Mouse (Mus musculus): ENCODE data around the gene Ugt1a1. TPM values are rescaled to one million over a fixed set of nuclear protein-coding genes. Genes with fewer than 3 reads are reported as not detected.

The Ugt1a1 gene
- polyA plus RNA-seq, 1 experiment from 2014 or later: 0.33 TPM

DNA sequence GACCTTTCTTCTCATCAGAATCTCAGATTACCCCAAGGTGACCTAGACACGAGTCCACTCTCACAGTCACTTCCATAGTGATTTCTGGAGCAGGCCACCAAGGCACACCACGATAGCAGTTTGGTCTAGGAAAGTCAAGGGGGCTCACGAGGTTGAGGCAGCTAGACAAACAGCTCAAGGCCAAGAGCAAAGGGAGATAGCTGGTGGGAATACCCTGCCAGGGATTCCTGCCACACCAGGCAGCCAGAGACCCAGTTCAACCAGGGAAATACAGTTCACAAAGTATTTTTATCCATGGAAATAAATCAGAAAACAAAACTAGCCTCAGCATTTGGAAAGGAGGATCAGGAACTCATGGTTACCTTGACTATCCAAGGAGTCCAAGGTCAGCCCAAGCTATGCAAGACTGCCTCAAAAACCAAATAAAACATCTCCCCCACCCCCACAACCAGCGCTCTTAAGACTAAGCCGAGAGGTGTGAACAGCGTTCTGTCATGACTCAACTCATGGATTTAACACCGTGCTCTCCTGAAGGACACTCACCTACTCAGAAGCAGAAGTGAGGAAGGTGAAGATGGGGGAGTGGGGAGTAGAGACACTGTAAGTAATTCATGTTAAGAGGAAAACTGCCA, 52.6 kb downstream of the Ugt1a1 start:
- 88% methylated on average over 7 of the region's 7 CpGs for WGBS
- Histone ChIP-seq H3K4me2 (replicated peaks) (no peak overlapping the region), H3K36me3 (peaks cover 100% of the 10 kb centered on the region), H3K4me1 (peaks cover 3% of the 10 kb centered on the region; the same call in 1 of the 2 replicates), H3K9me3 (peaks cover 19% of the 10 kb centered on the region; the same call in 1 of the 2 replicates), H3K27me3 (no peaks in the 10 kb centered on the region), H3K27ac (no peak overlapping the region), H3K4me3 (no peak overlapping the region), H3K9ac (no peak overlapping the region)
- ATAC-seq (ENCODE audit: low FRiP score, low read depth): no peak

DNA sequence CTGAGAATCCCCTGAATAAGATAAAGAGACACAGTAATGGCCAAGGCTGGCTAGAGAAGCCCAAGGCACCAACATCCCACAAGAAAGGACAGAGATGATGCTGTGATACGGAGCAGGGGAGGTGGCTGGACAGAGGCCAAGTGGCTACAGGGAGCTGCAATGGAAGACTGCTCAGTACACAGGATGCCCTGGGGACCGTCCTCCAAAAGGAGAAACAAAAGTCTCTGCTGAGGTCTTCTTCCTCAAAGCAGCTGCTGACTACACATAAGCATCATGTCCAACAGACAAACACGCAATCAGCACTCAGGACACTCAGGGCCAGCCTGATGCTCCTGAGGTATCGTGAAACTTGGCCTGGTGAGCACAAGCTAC, 53.1 kb downstream of the Ugt1a1 start:
- 80% methylated on average over 4 of the region's 4 CpGs for WGBS
- H3K9me3 ChIP-seq: peaks cover 19% of the 10 kb centered on the region; the same call in 1 of the 2 replicates
- H3K9ac ChIP-seq: no peak overlapping the region
- H3K4me3 ChIP-seq: no peak overlapping the region
- H3K27ac ChIP-seq: no peak overlapping the region
- no peaks in the 10 kb centered on the region for H3K27me3 ChIP-seq
- H3K4me1 ChIP-seq: peaks cover 3% of the 10 kb centered on the region; the same call in 1 of the 2 replicates
- peaks cover 100% of the 10 kb centered on the region for H3K36me3 ChIP-seq
- ATAC-seq (ENCODE audit: low FRiP score, low read depth): no peak
- H3K4me2 ChIP-seq (replicated peaks): no peak overlapping the region

DNA sequence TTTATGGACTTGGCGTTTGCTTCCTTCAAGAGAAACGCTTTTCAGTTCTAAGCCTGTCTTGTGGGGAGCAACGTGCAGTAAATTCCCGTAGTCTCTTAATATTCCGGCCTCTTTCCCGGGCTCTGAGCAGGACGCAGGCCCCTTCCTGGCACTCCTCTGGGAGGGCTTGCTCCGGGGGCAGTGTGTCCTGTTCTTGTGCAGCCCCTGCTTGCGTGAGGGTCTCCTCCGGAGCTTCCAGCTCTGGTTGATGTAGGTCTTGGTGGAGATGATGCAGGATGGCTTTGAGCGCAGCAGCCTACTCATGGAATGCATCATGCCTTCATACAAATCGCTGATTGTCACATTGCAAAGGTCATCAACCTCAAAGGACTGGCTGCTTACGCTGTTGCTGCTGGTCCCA, 54.4 kb downstream of the Ugt1a1 start:
- ATAC-seq (ENCODE audit: low FRiP score, low read depth): no peak
- H3K36me3 ChIP-seq: peaks cover 91% of the 10 kb centered on the region
- no peak overlapping the region for H3K4me3 ChIP-seq
- no peak overlapping the region for H3K9ac ChIP-seq
- peaks cover 13% of the 10 kb centered on the region; the same call in 1 of the 2 replicates for H3K9me3 ChIP-seq
- no peaks in the 10 kb centered on the region for H3K27me3 ChIP-seq
- no peak overlapping the region for H3K27ac ChIP-seq
- peaks cover 3% of the 10 kb centered on the region; the same call in 1 of the 2 replicates for H3K4me1 ChIP-seq
- no peak overlapping the region for H3K4me2 ChIP-seq (replicated peaks)
- WGBS: 89% methylated on average over 13 of the region's 13 CpGs

DNA sequence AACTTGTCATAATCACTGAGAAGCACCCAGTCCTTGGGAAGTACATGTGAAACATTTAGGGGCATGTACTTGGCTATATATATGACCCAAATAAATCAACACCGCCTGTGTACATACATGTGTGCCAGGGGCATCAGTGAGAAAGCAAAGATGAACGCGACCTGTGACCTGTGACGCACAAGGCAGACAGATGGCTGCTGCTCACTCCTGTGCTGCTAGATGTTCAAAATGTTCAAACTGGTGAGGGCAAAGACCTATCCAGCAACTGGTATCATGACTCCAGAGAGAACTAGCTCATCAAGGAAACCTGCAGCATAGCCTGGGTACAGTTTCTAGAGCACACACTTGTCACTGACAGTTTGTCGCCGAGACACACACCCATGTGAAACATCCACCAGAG, 55.7 kb downstream of the Ugt1a1 start:
- H3K4me1 ChIP-seq: no peaks in the 10 kb centered on the region
- no peak for ATAC-seq (ENCODE audit: low FRiP score, low read depth)

DNA sequence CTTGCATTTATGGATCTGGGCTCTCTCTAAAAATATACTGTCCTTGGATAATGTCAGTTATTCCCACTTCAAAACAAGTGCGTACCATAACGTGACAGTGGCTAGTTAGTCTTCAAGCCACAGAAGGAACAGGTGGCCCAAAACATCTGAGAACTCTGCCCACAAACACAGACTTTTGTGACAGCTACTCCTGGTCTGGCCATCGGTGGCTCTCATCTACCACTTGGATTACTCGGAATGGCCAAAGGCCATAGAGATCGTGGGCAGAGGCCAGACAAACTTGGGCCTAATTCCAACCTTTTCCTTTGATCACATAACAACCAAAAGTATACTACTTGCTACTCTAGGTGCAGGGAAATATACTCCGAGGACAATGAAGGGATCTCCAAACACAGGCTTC, 56.3 kb downstream of the Ugt1a1 start:
- Histone ChIP-seq H3K36me3 (peaks cover 91% of the 10 kb centered on the region), H3K9me3 (0 out of 2 replicates have a peak, but pooled peaks cover 5% of the 10 kb centered on the region), H3K9ac (no peak overlapping the region), H3K27ac (no peak overlapping the region), H3K27me3 (no peaks in the 10 kb centered on the region), H3K4me2 (replicated peaks) (no peak overlapping the region), H3K4me3 (no peak overlapping the region), H3K4me1 (no peaks in the 10 kb centered on the region)
- WGBS: 82% methylated on average over 6 of the region's 6 CpGs
- no peak for ATAC-seq (ENCODE audit: low FRiP score, low read depth)

More for the DNA sequence above, 55.7 kb downstream of the Ugt1a1 start:
- Histone ChIP-seq H3K36me3 (peaks cover 91% of the 10 kb centered on the region), H3K27me3 (no peaks in the 10 kb centered on the region), H3K4me2 (replicated peaks) (no peak overlapping the region), H3K9me3 (peaks cover 5% of the 10 kb centered on the region; the same call in 1 of the 2 replicates), H3K9ac (no peak overlapping the region), H3K27ac (no peak overlapping the region), H3K4me3 (no peak overlapping the region)
- WGBS: 92% methylated on average over 6 of the region's 6 CpGs

Other genes starting within 250 kb of the Ugt1a1 start
- gene Usp40, start 203.4 kb upstream of the Ugt1a1 start, polyA plus RNA-seq (2015; fragmentation: Nextera tagmentation; extraction: Ambion mirVana): 53.8 and 53.9 TPM in 2 replicates
- not detected in 2 replicates for gene Ugt1a10, start 156.6 kb upstream of the Ugt1a1 start, polyA plus RNA-seq (2015; fragmentation: Nextera tagmentation; extraction: Ambion mirVana)
- gene Ugt1a9, start 141.2 kb upstream of the Ugt1a1 start, polyA plus RNA-seq (2015; fragmentation: Nextera tagmentation; extraction: Ambion mirVana): not detected in 2 replicates
- not detected in 2 replicates for gene Ugt1a8, start 124.1 kb upstream of the Ugt1a1 start, polyA plus RNA-seq (2015; fragmentation: Nextera tagmentation; extraction: Ambion mirVana)
- 1.4 and 1.9 TPM in 2 replicates for gene Ugt1a7c, start 116.9 kb upstream of the Ugt1a1 start, polyA plus RNA-seq (2015; fragmentation: Nextera tagmentation; extraction: Ambion mirVana)
- not detected in 2 replicates for gene Ugt1a6b, start 108.7 kb upstream of the Ugt1a1 start, polyA plus RNA-seq (2015; fragmentation: Nextera tagmentation; extraction: Ambion mirVana)
- gene Ugt1a6a, start 77.2 kb upstream of the Ugt1a1 start, polyA plus RNA-seq (2015; fragmentation: Nextera tagmentation; extraction: Ambion mirVana): 1.1 and 1.4 TPM in 2 replicates
- gene Ugt1a5, start 45.9 kb upstream of the Ugt1a1 start, polyA plus RNA-seq (2015; fragmentation: Nextera tagmentation; extraction: Ambion mirVana): not detected in 2 replicates
- gene Ugt1a2, start 11.4 kb upstream of the Ugt1a1 start, polyA plus RNA-seq (2015; fragmentation: Nextera tagmentation; extraction: Ambion mirVana): not detected in 2 replicates
- gene Dnajb3, start 6.2 kb upstream of the Ugt1a1 start, polyA plus RNA-seq (2015; fragmentation: Nextera tagmentation; extraction: Ambion mirVana): 13.1 and 13.3 TPM in 2 replicates
- gene Mroh2a, start 15.0 kb downstream of the Ugt1a1 start, polyA plus RNA-seq (2015; fragmentation: Nextera tagmentation; extraction: Ambion mirVana): 1.0 and 1.3 TPM in 2 replicates
- gene Hjurp, start 65.7 kb downstream of the Ugt1a1 start, polyA plus RNA-seq (2015; fragmentation: Nextera tagmentation; extraction: Ambion mirVana): 190 and 205 TPM in 2 replicates
- not detected in 2 replicates for gene Trpm8, start 65.7 kb downstream of the Ugt1a1 start, polyA plus RNA-seq (2015; fragmentation: Nextera tagmentation; extraction: Ambion mirVana)
- 0.54 TPM in 1 of 2 replicates, not detected in the other for gene Spp2, start 195.0 kb downstream of the Ugt1a1 start, polyA plus RNA-seq (2015; fragmentation: Nextera tagmentation; extraction: Ambion mirVana)

Data from limb, embryonic 13.5 days (tissue).